Mouse (Mus musculus): ENCODE measurements at regions not wholly inside any gene's neighbourhood (a gene's known extent, or its start where the extent isn't known, plus 50 kb on each side); places are given as distances from the start of the nearest gene placed in this dataset.
A peak's percentile ranks its signal among the peaks of the same experiment; 100 is the strongest.

DNA sequence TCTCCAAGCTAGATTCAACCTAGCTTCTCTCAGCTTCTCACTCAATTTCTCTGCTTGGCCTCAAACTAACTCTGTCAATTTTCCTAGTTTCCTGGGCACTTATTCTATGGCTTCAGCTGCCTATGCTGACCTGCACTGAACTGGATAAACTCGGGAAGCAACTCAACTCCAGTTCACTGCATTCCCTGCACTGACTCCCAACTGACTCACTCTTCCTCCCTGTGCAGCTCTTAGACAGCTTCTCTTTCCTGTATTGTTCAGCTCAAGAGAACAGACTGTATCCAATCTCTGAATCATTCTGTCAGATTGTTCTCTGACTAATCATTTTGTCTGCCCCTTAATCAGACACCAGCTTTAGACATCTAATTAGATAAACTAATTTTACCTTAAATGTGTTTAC lies 581.4 kb upstream of the N6amt1 start:
- no peak for TF ChIP-seq CTCF (IDR thresholded peaks at IDR 0.05)
- Histone ChIP-seq H3K9ac (replicated peaks; ENCODE audit: low read length, poor library complexity, severe bottlenecking) (no peak overlapping the region), H3K4me1 (ENCODE audit: insufficient read depth, low read length) (no peaks in the 10 kb centered on the region), H3K4me2 (ENCODE audit: low read depth, low read length, poor library complexity, severe bottlenecking) (no peak overlapping the region), H3K4me3 (ENCODE audit: low read depth, low read length) (no peak overlapping the region), H3K27me3 (ENCODE audit: insufficient read depth, low read length) (no peaks in the 10 kb centered on the region), H3K9me3 (ENCODE audit: low read length) (no peaks in the 10 kb centered on the region), H3K27ac (ENCODE audit: low read depth, low read length) (no peak overlapping the region), H3K36me3 (ENCODE audit: insufficient read depth, low read length) (no peaks in the 10 kb centered on the region)
- no peak for ATAC-seq (ENCODE audit: low FRiP score)
- DNase-seq (ENCODE audit: low spot score): no peak
- 64% methylated on average over 1 of the region's 1 CpGs for WGBS

GRCm38 (mm10) chr16:86768912-86769311 lies 585.1 kb upstream of the N6amt1 start:
- Histone ChIP-seq H3K9me3 (ENCODE audit: low read length) (no peaks in the 10 kb centered on the region), H3K4me1 (ENCODE audit: insufficient read depth, low read length) (no peaks in the 10 kb centered on the region), H3K27ac (ENCODE audit: low read depth, low read length) (no peak overlapping the region), H3K36me3 (ENCODE audit: insufficient read depth, low read length) (no peaks in the 10 kb centered on the region), H3K4me3 (ENCODE audit: low read depth, low read length) (no peak overlapping the region), H3K27me3 (ENCODE audit: insufficient read depth, low read length) (no peaks in the 10 kb centered on the region), H3K9ac (replicated peaks; ENCODE audit: low read length, poor library complexity, severe bottlenecking) (no peak overlapping the region), H3K4me2 (ENCODE audit: low read depth, low read length, poor library complexity, severe bottlenecking) (no peak overlapping the region)
- 92% methylated on average over 3 of the region's 3 CpGs for WGBS
- no peak for TF ChIP-seq CTCF (IDR thresholded peaks at IDR 0.05)
- no peak for DNase-seq (ENCODE audit: low spot score)
- ATAC-seq (ENCODE audit: low FRiP score): no peak

- no peaks in the 10 kb centered on the region for H3K9me3 ChIP-seq (ENCODE audit: low read length)
- H3K4me2 ChIP-seq (ENCODE audit: low read depth, low read length, poor library complexity, severe bottlenecking): no peak overlapping the region
- WGBS: 77% methylated on average over 3 of the region's 3 CpGs
- no peak for ATAC-seq (ENCODE audit: low FRiP score)
- no peaks in the 10 kb centered on the region for H3K27me3 ChIP-seq (ENCODE audit: insufficient read depth, low read length)
- H3K27ac ChIP-seq (ENCODE audit: low read depth, low read length): no peak overlapping the region
- H3K36me3 ChIP-seq (ENCODE audit: insufficient read depth, low read length): no peaks in the 10 kb centered on the region
- no peak overlapping the region for H3K9ac ChIP-seq (replicated peaks; ENCODE audit: low read length, poor library complexity, severe bottlenecking)
- TF ChIP-seq CTCF (IDR thresholded peaks at IDR 0.05): no peak
- peak; percentile 1 for DNase-seq (ENCODE audit: low spot score)
- no peaks in the 10 kb centered on the region for H3K4me1 ChIP-seq (ENCODE audit: insufficient read depth, low read length)
- no peak overlapping the region for H3K4me3 ChIP-seq (ENCODE audit: low read depth, low read length)
Observed at GRCm38 (mm10) chr16:86768355-86768754, 585.6 kb upstream of the N6amt1 start.

GRCm38 (mm10) chr16:86765974-86766373 lies 588.0 kb upstream of the N6amt1 start:
- no peak for TF ChIP-seq CTCF (IDR thresholded peaks at IDR 0.05)
- Histone ChIP-seq H3K9ac (replicated peaks; ENCODE audit: low read length, poor library complexity, severe bottlenecking) (no peak overlapping the region), H3K27ac (ENCODE audit: low read depth, low read length) (0 out of 2 replicates have a peak overlapping the region, but pooled peaks have one; percentile 18), H3K4me1 (ENCODE audit: insufficient read depth, low read length) (no peaks in the 10 kb centered on the region), H3K27me3 (ENCODE audit: insufficient read depth, low read length) (no peaks in the 10 kb centered on the region), H3K36me3 (ENCODE audit: insufficient read depth, low read length) (no peaks in the 10 kb centered on the region), H3K4me2 (ENCODE audit: low read depth, low read length, poor library complexity, severe bottlenecking) (no peak overlapping the region), H3K9me3 (ENCODE audit: low read length) (no peaks in the 10 kb centered on the region), H3K4me3 (ENCODE audit: low read depth, low read length) (no peak overlapping the region)
- DNase-seq (ENCODE audit: low spot score) (no peak), ATAC-seq (ENCODE audit: low FRiP score) (no peak)
- WGBS: 81% methylated on average over 8 of the region's 8 CpGs

DNA sequence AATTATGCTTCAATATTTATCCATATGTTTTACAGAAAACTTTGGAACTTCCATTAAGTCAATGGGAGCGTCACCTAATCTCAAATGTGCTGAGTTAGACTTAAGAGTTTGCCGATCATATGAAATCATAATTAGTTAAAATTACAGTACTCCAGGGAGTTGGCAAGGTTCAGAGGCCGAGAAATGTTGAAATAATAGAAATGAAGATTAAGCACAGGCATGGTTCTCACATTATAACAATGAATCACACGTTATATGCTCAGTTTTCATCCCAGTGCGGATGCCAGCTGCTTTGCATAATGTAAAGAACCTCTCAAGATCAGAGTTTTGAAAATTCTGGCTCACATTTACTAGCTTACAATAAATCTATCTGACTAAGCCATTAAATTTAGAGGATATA lies 612.7 kb upstream of the N6amt1 start:
- ATAC-seq (ENCODE audit: low FRiP score) (no peak), DNase-seq (ENCODE audit: low spot score) (no peak)
- no peaks in the 10 kb centered on the region for H3K27me3 ChIP-seq (ENCODE audit: insufficient read depth, low read length)
- H3K36me3 ChIP-seq (ENCODE audit: insufficient read depth, low read length): no peaks in the 10 kb centered on the region
- no peaks in the 10 kb centered on the region for H3K4me1 ChIP-seq (ENCODE audit: insufficient read depth, low read length)
- no peaks in the 10 kb centered on the region for H3K9me3 ChIP-seq (ENCODE audit: low read length)
- H3K4me3 ChIP-seq (ENCODE audit: low read depth, low read length): no peak overlapping the region
- no peak overlapping the region for H3K27ac ChIP-seq (ENCODE audit: low read depth, low read length)
- no peak overlapping the region for H3K4me2 ChIP-seq (ENCODE audit: low read depth, low read length, poor library complexity, severe bottlenecking)
- no peak for TF ChIP-seq CTCF (IDR thresholded peaks at IDR 0.05)
- H3K9ac ChIP-seq (replicated peaks; ENCODE audit: low read length, poor library complexity, severe bottlenecking): no peak overlapping the region
- 70% methylated on average over 5 of the region's 5 CpGs for WGBS

- no peak overlapping the region for H3K9ac ChIP-seq (replicated peaks; ENCODE audit: low read length, poor library complexity, severe bottlenecking)
- WGBS: 66% methylated on average over 5 of the region's 5 CpGs
- ATAC-seq (ENCODE audit: low FRiP score): no peak
- no peak overlapping the region for H3K27ac ChIP-seq (ENCODE audit: low read depth, low read length)
- H3K4me2 ChIP-seq (ENCODE audit: low read depth, low read length, poor library complexity, severe bottlenecking): no peak overlapping the region
- no peak for DNase-seq (ENCODE audit: low spot score)
- H3K4me3 ChIP-seq (ENCODE audit: low read depth, low read length): no peak overlapping the region
- no peak for TF ChIP-seq CTCF (IDR thresholded peaks at IDR 0.05)
- no peaks in the 10 kb centered on the region for H3K36me3 ChIP-seq (ENCODE audit: insufficient read depth, low read length)
- H3K9me3 ChIP-seq (ENCODE audit: low read length): no peaks in the 10 kb centered on the region
- no peaks in the 10 kb centered on the region for H3K4me1 ChIP-seq (ENCODE audit: insufficient read depth, low read length)
- H3K27me3 ChIP-seq (ENCODE audit: insufficient read depth, low read length): no peaks in the 10 kb centered on the region
Observed at GRCm38 (mm10) chr16:86718982-86719771, 634.8 kb upstream of the N6amt1 start.

All from midbrain, postnatal 0 days (tissue).